Mouse (Mus musculus) kidney, postnatal 4 days (tissue): ENCODE data around the gene Erg28.

Experiments used
- DNase-seq, 2 experiments: peaks; one replicate each; pipeline ENCODE4 v3.0.0; 2021; ENCODE audit warnings: mixed read lengths in 2 of 2

Erg28 gene

GRCm38 (mm10) chr12:85811676-85812075 is 12.7 kb downstream of the Erg28 start:
- no peak for DNase-seq

- no peak for DNase-seq
These were observed 13.4 kb downstream of the Erg28 start for GRCm38 (mm10) chr12:85810959-85811358.

DNA sequence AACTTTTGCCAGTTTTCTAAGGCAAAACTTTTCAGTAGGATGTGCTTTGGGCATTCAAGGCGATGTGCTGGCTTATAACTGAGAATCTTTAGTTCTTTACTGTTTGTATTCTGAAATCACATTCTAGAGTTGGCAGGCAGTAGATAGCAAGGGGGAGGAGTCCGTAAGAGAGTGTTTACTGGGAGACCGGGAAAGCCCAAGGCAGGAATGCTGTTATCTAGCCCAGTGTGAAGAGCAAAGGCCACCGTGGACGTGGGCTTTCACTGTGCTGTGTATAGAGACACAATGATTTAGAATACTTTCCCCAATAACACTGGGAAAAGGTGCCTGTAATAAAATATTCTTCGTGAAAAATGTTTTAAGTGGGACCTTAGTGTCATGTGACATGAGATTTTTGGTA is 14.6 kb downstream of the Erg28 start:
- no peak for DNase-seq

GRCm38 (mm10) chr12:85800031-85800430 is 24.3 kb downstream of the Erg28 start:
- peak in 1 of 2 experiments; percentile 18 for DNase-seq

- DNase-seq: no peak
These were observed 28.8 kb downstream of the Erg28 start for GRCm38 (mm10) chr12:85795551-85795950.

- DNase-seq: no peak
These were observed 30.3 kb downstream of the Erg28 start for GRCm38 (mm10) chr12:85794094-85794493.

DNA sequence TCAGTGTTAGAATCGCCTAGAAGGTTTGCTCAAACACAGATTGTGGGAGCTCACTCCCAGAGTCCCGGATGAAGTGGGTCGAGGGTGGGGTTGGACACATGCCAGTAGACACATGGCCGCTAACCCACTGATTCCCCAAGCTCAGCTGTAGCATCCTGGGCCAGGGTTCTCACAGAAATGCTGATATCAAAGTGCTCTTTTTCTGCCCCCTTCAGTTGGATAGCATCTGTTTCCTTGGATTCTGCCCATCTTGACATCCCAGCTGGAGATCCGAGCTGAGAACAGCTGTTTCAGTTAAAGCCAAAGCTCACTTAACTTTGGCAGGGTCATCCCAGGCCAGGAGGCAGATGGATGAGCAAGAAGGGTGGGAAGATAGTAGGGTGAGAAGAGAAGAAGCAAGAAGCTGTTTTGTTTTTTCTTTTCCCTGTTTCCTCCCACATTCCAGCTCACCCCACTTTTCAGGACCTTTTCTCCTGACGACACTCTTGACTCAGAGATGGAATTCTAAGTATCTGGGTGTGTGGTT is 31.5 kb downstream of the Erg28 start:
- peak; percentile 46 for DNase-seq

- DNase-seq: no peak
These were observed 32.2 kb downstream of the Erg28 start for GRCm38 (mm10) chr12:85792158-85792557.

GRCm38 (mm10) chr12:85784916-85785815 is 39.2 kb downstream of the Erg28 start:
- peak; percentile 29 to 55 for DNase-seq

DNA sequence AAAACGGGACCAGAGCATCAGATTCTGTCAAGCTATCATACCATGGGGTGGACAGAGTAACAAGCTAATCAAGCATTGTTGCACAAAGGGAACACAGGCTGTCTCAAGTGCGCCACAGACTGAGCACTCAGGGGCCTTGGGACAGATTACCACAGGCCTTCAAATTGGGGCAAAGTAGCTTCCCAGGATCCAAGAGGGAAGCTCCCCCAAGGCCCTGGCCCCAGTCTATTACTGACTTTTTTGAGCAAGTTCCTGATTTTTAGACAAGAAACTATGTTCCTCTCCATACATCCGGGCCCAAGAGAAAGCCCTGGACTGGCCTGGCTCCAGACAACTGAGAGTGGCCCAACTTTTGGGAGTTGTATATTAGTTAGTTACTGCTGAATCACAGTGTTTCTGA is 42.7 kb downstream of the Erg28 start:
- DNase-seq: no peak

DNA sequence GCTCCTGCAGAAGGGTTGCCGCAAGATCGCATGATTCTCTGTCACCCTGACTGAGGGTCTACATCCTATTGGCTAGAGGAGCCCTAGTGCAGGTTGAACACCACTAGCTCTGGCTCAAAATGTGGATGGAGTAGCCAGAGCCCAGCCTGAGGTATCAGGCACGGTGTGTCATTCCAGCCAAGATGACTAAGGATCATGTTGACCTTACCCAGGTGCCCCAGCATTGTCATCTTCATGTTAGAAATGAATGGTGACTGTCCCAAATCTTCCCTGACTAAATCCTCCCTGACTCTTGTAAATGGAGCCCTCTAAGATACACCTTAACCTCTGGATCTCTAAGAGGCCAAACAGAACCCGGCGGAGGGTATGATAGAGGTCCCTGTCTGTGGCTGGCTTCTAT is 44.6 kb downstream of the Erg28 start:
- no peak for DNase-seq

DNA sequence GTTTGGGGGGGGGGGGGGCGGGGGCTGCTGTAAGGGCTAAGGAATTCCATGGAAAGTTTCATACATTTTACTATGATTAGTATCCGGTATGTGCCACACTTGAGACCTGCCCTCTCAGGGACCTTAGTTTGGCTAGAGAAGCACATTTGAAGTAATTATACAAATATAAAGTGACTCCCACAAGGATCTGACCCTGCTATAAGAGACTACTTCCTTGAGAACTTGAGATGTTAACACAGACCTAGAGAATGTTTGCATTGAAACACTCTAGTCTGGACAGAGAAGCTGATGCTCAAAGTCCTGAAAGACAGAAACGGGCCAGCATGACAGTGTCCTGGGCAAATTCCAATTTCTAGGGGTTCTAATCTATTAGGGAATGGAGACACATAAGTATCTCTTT is 45.4 kb downstream of the Erg28 start:
- DNase-seq: no peak

GRCm38 (mm10) chr12:85771356-85771755 is 53.0 kb downstream of the Erg28 start:
- peak in 1 of 2 experiments; percentile 25 for DNase-seq

DNA sequence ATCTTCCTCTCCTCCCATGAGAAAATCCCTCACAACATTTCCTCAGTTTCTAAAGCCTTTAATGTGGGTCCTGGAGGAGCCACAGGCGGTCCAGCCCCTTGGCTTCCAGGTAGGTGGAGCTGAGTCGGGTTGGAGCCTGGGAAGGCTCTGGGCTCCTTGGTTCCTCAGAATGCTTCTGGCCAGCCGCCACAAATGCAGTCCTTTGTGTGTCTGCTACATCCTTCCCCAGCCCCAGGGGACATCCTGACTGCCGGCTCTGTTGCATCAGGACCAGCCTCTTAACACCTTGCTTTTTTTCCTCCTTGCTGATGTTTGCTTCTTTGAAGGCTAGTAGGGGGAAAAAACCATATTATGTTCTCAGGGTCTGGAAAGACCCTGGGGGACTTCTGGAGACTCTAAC is 56.6 kb downstream of the Erg28 start:
- no peak for DNase-seq

GRCm38 (mm10) chr12:85766287-85766686 is 58.1 kb downstream of the Erg28 start:
- DNase-seq: no peak
